Mouse (Mus musculus) CH12.LX (cell line): ENCODE results near the gene Syn1. TPM values are rescaled to one million over a fixed set of nuclear protein-coding genes. Genes with fewer than 3 reads are reported as not detected.

Experiments
- DNase-seq: peaks from one replicate; pipeline ENCODE4 v3.0.0-alpha.2; 2013; ENCODE audit errors: extremely low read depth
- H3K27ac ChIP-seq: 2 replicates; pipeline ENCODE4 v1.5.1; 2012; ENCODE audit warnings: low read depth, mild to moderate bottlenecking, control low read depth, moderate library complexity; ENCODE audit not compliant: insufficient read depth
- H3K27me3 ChIP-seq: replicated peaks from 2 replicates; pipeline ENCODE3; 2012; ENCODE audit warnings: inconsistent platforms
- H3K36me3 ChIP-seq, 2 experiments: replicated peaks in 1 of 2; 2 replicates each; pipeline versions ENCODE3 to v1.6.1; 2012; ENCODE audit warnings: inconsistent platforms in 1 of 2, low read length in 1 of 2, mild to moderate bottlenecking in 1 of 2, mixed read lengths in 1 of 2, moderate library complexity in 1 of 2; ENCODE audit not compliant: control insufficient read depth in 1 of 2, insufficient read depth in 1 of 2
- H3K4me1 ChIP-seq, 2 experiments: 2 replicates each; pipeline ENCODE4 v1.6.1; 2012; ENCODE audit warnings: inconsistent platforms in 1 of 2, moderate library complexity in 1 of 2; ENCODE audit not compliant: insufficient read depth in 2 of 2, control insufficient read depth in 1 of 2
- H3K4me2 ChIP-seq: 2 replicates; pipeline ENCODE4 v1.6.1; 2012; ENCODE audit warnings: low read depth, mild to moderate bottlenecking, control low read depth; ENCODE audit not compliant: poor library complexity, insufficient read depth, severe bottlenecking
- H3K4me3 ChIP-seq, 3 experiments: fragments of 150-350 bp in 1 of 3; sonication (generic) in 1 of 3; replicated peaks in 1 of 3; 2 replicates each; pipeline versions ENCODE3 to v1.5.1; 2011 to 2012; ENCODE audit warnings: low read depth in 2 of 3, low read length in 2 of 3, mild to moderate bottlenecking in 2 of 3, moderate library complexity in 2 of 3, control low read depth in 1 of 3, improper control_type of control experiment in 1 of 3, inconsistent platforms in 1 of 3, mixed read lengths in 1 of 3; ENCODE audit not compliant: poor library complexity in 1 of 3
- H3K79me2 ChIP-seq: replicated peaks from 2 replicates; pipeline ENCODE4 v1.6.1; 2012; ENCODE audit warnings: mild to moderate bottlenecking, moderate library complexity; ENCODE audit not compliant: control insufficient read depth, poor library complexity, insufficient read depth, severe bottlenecking; ENCODE audit errors: extremely low read depth
- H3K9ac ChIP-seq: 2 replicates; pipeline ENCODE4 v1.6.1; 2012; ENCODE audit warnings: low read depth, mild to moderate bottlenecking, control low read depth, moderate library complexity; ENCODE audit not compliant: insufficient read depth
- H3K9me3 ChIP-seq: replicated peaks from 2 replicates; pipeline ENCODE3; 2012; ENCODE audit warnings: low read length, inconsistent platforms, mixed read lengths
- BHLHE40 ChIP-seq: IDR thresholded peaks from 2 replicates; pipeline ENCODE4 v1.6.1; 2011; ENCODE audit warnings: mild to moderate bottlenecking, low read depth, low read length, improper control_type of control experiment
- E2F4 ChIP-seq: IDR thresholded peaks from 2 replicates; pipeline ENCODE4 v1.6.1; 2011; ENCODE audit warnings: low read depth, low read length, improper control_type of control experiment; ENCODE audit not compliant: insufficient replicate concordance
- MAX ChIP-seq: IDR thresholded peaks from 2 replicates; pipeline ENCODE4 v1.6.1; 2011; ENCODE audit warnings: low read length, improper control_type of control experiment
- MXI1 ChIP-seq: IDR thresholded peaks from 2 replicates; pipeline ENCODE4 v1.6.1; 2011; ENCODE audit warnings: mild to moderate bottlenecking, low read depth, low read length, improper control_type of control experiment
- NRF1 ChIP-seq: IDR thresholded peaks from 2 replicates; pipeline ENCODE4 v1.6.1; 2014; ENCODE audit warnings: low read depth, mild to moderate bottlenecking, inconsistent platforms, low read length, improper control_type of control experiment, moderate library complexity
- RAD21 ChIP-seq: IDR thresholded peaks from 2 replicates; pipeline ENCODE4 v1.6.1; 2011; ENCODE audit warnings: low read depth, mild to moderate bottlenecking, low read length, improper control_type of control experiment, moderate library complexity
- USF2 ChIP-seq: conservative IDR thresholded peaks from 2 replicates; pipeline ENCODE4 v1.6.1; 2011; ENCODE audit warnings: low read depth, low read length, improper control_type of control experiment
- ZNF384 ChIP-seq: IDR thresholded peaks from 2 replicates; pipeline ENCODE4 v1.6.1; 2012; ENCODE audit warnings: low read depth, low read length, improper control_type of control experiment, inconsistent platforms
- dilution Hi-C: fragments of 300-500 bp; cut with MboI; formaldehyde crosslinking; loops from 2 replicates; pipeline ENCODE4 v1.14.3; 2020; ENCODE audit warnings: low sequenced_read_pairs; ENCODE audit not compliant: extremely low pct_unique_long_range_greater_than_20kb, extremely low pct_ligation_motif_present
- in situ Hi-C: fragments of 300-500 bp; cut with MboI; formaldehyde crosslinking; loops from 3 replicates; pipeline ENCODE4 v1.14.3; 2019; ENCODE audit warnings: low sequenced_read_pairs, low pct_ligation_motif_present, low pct_unique_long_range_greater_than_20kb, mixed read lengths
- polyA plus RNA-seq: library from polyadenylated mRNA; unstranded; fragments of >175 nt; gene quantifications from 2 replicates; pipeline ENCODE4 v1.2.1, GENCODE M21; 2012; ENCODE audit warnings: low read depth; ENCODE audit not compliant: insufficient read length
- total RNA-seq, 2 experiments: library from RNA; depleted of rRNA; stranded (reverse); fragments of 300-350 nt in 1 of 2; fragments of >200 nt in 1 of 2; gene quantifications; 2 replicates each; pipeline ENCODE4 v1.2.3; 2012 to 2014

The Syn1 gene
- total and polyA plus RNA-seq, 3 experiments = 0.08 to 0.51 (median 0.38) TPM

GRCm38 (mm10) chrX:20913726-20914125 lies 7.1 kb downstream of the Syn1 start:
- H3K4me3 ChIP-seq = no peak overlapping the region
- no peak overlapping the region for H3K9ac ChIP-seq
- no peaks in the 10 kb centered on the region for H3K36me3 ChIP-seq
- no peak overlapping the region for H3K4me2 ChIP-seq
- no peak for DNase-seq
- peaks cover 5 to 8% of the 10 kb centered on the region in 2 experiments; a peak in 2 of 4 replicates for H3K4me1 ChIP-seq
- dilution Hi-C loops = no loop called here
- in situ Hi-C loops = no loop called here
- peaks cover 3% of the 10 kb centered on the region for H3K27me3 ChIP-seq
- H3K9me3 ChIP-seq = no peaks in the 10 kb centered on the region
- TF ChIP-seq RAD21 = no peak
- no peak overlapping the region for H3K27ac ChIP-seq
- no peaks in the 10 kb centered on the region for H3K79me2 ChIP-seq

- Histone ChIP-seq H3K36me3 (no peaks in the 10 kb centered on the region), H3K27ac (no peak overlapping the region), H3K79me2 (no peaks in the 10 kb centered on the region), H3K9me3 (no peaks in the 10 kb centered on the region), H3K4me2 (no peak overlapping the region), H3K27me3 (no peaks in the 10 kb centered on the region), H3K4me1 (peaks cover 2 to 4% of the 10 kb centered on the region in 2 experiments; a peak in 2 of 4 replicates), H3K4me3 (no peak overlapping the region)
- in situ Hi-C loops = no loop called here
- no peak for DNase-seq
- TF ChIP-seq USF2 = no peak
- no peak for TF ChIP-seq BHLHE40
- no peak for TF ChIP-seq ZNF384
- TF ChIP-seq MXI1 = no peak
- TF ChIP-seq NRF1 = no peak
- no peak for TF ChIP-seq MAX
- TF ChIP-seq, all 38 proteins: peak for 0
- dilution Hi-C loops = no loop called here
- H3K9ac ChIP-seq = no peak overlapping the region
These were observed 10.7 kb downstream of the Syn1 start for GRCm38 (mm10) chrX:20910074-20910473.

- Histone ChIP-seq H3K36me3 (no peaks in the 10 kb centered on the region), H3K4me2 (no peak overlapping the region), H3K79me2 (no peaks in the 10 kb centered on the region), H3K27ac (no peak overlapping the region), H3K9me3 (no peaks in the 10 kb centered on the region), H3K27me3 (no peaks in the 10 kb centered on the region), H3K4me1 (no peaks in the 10 kb centered on the region), H3K9ac (no peak overlapping the region)
- in situ Hi-C loops = no loop called here
- no peak for DNase-seq
- dilution Hi-C loops = no loop called here
- TF ChIP-seq E2F4 = no peak
- TF ChIP-seq, all 38 proteins: peak for 0
- H3K4me3 ChIP-seq = no peak overlapping the region
These were observed 45.6 kb downstream of the Syn1 start for GRCm38 (mm10) chrX:20875241-20875640.
